Mouse (Mus musculus) ovary, postnatal 36 days (tissue): Measurements from ENCODE around the gene Olfr1192-ps1.
"Not testable (repeated sequence)": the region's sequence is repeated elsewhere in the genome, so short reads cannot be mapped to it uniquely, and the experiment has no call there.

ENCODE experiments used
- DNase-seq: peaks from one replicate; pipeline ENCODE4 v3.0.0; 2022; ENCODE audit warnings: low spot score, mixed read lengths

Gene Olfr1192-ps1

DNA sequence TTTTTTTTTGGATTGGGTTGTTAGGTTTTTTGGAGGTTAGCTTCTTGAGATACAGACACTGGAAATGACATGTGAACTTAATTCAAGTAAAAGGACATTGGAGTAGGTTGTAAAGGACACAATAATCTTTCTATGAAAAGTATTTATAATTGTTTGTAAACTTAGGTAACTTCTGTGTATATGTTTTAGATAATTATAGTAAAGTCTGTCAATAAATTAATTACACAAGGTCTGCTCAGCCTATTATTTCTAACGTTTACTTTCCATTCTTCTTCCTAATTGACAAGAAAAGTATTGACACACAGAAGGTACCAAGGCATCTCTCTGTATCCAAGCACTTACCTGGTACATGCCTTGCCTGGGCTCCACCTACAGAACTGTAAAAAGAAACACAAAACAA is at the start of gene Olfr1192-ps1:
TSS of gene Olfr1192-ps1 (plus strand) at position 301 of the 400 bp plus-strand sequence.
- DNase-seq: no peak

DNA sequence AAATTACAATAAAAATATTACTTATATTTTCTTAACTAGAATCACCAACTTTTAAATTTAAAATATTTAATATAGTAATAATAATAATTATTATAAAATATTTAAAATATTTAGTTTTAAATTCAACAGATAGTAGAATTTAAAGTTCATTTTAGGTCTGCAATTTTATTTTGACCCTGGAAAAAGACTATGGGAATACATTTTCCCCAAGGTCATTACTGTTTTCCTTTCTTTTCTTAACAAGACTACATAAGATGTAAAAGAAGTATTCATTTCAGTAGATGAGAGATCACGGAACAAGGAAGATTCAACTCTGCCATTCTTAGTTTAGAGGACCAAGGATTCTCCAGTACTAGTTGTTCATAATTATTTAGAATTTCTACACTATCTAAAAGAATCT is 8.1 kb upstream of the Olfr1192-ps1 start, which contains the start of gene Olfr1191-ps1:
TSS of gene Olfr1191-ps1 (plus strand) at position 301 of the 400 bp plus-strand sequence.
- not testable (repeated sequence) for DNase-seq

DNA sequence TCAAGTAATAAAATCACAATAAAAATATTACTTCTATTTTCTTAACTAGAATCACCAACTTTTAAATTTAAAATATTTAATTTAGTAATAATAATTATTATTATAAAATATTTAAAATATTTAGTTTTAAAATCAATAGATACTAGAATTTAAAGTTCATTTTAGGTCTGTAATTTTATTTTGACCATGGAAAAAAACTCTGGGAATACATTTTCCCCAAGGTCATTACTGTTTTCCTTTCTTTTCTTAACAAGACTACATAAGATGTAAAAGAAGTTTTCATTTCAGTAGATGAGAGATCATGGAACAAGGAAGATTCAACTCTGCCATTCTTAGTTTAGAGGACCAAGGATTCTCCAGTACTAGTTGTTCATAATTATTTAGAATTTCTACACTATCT is 27.0 kb downstream of the Olfr1192-ps1 start, which contains the start of gene Olfr1193:
TSS of gene Olfr1193 (plus strand) at position 301 of the 400 bp plus-strand sequence.
- not testable (repeated sequence) for DNase-seq

DNA sequence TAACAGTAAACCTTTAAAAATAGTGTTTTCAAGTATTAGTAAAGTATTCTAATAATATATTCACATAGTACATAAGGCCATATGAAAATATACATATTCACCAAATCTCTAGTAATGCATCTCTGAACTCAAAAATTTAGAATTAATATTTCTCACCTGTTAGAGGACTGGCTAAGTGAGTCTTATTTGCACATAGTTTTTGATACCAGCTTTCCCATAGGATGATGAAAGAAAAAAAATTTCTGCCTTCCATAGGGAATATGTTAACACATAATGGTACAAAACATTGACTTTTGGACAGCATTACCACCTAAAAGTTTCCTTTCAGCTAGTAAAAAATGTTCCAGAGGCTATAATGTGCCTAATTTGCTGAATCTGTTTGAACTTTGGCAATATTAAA is 40.8 kb downstream of the Olfr1192-ps1 start, which contains the start of gene Olfr1195:
TSS of gene Olfr1195 (minus strand) at position 101 of the 400 bp plus-strand sequence.
- no peak for DNase-seq

DNA sequence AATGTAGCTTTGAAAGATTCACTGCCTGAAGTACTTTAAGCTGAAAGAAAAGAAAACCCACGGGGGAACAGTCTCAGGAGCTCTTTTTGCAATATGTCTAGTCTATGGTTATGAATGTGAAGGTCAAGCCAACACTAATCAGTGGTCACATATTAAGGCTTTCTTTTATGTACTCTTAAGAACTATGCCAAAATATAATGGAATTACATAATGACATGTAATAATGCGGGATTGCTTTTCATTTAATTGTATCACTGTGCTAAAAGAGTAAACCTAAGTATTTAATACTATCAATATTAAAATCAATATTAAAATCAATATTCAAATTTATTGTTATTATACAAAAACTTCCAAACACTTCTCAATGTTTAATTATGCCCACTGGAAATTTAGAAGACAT is 56.2 kb downstream of the Olfr1192-ps1 start, which contains the start of gene Olfr1196:
TSS of gene Olfr1196 (minus strand) at position 101 of the 400 bp plus-strand sequence.
- DNase-seq: no peak
